Mouse (Mus musculus): ENCODE results near the gene Fbxl15. TPM values are rescaled to one million over a fixed set of nuclear protein-coding genes. Genes with fewer than 3 reads are reported as not detected.

Fbxl15 gene
- polyA plus RNA-seq, 1 experiment from 2014 or later, result 12.6 TPM

DNA sequence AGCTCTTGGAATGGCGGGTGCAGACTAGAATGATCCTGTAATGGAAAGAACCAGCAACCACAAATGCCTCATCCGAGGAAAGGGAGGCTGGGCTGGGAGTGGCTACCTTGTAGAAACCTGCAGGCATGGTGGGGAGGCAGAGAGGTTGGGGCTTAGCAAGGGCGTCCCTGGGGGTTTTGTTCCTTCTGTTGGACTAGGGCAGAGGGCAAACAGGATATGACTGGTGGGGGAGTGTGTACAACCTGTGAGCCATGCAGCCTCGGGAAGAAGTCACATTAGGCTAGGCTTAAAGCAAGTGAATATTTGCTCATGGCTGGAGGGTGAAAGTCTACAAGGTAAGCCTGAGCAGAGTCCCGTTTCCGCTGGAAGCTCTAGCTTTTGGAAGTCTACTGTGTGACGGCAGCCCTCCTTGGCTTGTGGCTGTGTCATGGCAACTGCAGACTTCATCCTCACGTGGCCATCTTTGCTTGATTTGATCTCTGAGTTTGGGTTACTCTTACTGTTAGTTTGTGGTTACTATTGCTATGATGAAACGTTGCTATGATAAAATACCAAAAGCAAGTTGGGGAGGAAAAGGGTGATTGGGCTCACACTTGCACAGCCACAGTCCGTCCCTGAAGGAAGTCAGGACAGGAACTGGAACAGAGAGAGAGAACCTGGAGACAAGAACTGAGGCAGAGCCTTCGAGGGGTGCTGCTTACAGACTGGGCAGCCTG lies 35.5 kb downstream of the Fbxl15 start:
- Histone ChIP-seq H3K4me3 (ENCODE audit: low read depth, low read length) (no peak overlapping the region), H3K27me3 (ENCODE audit: insufficient read depth, low read length) (no peaks in the 10 kb centered on the region; the same call in 1 of the 2 replicates), H3K27ac (ENCODE audit: low read depth) (no peak overlapping the region), H3K4me1 (ENCODE audit: insufficient read depth) (no peaks in the 10 kb centered on the region), H3K9ac (no peak overlapping the region), H3K36me3 (ENCODE audit: insufficient read depth) (no peaks in the 10 kb centered on the region), H3K4me2 (no peak overlapping the region), H3K9me3 (ENCODE audit: low read depth, low read length) (no peaks in the 10 kb centered on the region)
- no peak for TF ChIP-seq CTCF (IDR thresholded peaks at IDR 0.05; ENCODE audit: low read depth)
- 79% methylated on average over 11 of the region's 11 CpGs for WGBS
- no peak for DNase-seq
- ATAC-seq (ENCODE audit: insufficient read depth), result no peak

DNA sequence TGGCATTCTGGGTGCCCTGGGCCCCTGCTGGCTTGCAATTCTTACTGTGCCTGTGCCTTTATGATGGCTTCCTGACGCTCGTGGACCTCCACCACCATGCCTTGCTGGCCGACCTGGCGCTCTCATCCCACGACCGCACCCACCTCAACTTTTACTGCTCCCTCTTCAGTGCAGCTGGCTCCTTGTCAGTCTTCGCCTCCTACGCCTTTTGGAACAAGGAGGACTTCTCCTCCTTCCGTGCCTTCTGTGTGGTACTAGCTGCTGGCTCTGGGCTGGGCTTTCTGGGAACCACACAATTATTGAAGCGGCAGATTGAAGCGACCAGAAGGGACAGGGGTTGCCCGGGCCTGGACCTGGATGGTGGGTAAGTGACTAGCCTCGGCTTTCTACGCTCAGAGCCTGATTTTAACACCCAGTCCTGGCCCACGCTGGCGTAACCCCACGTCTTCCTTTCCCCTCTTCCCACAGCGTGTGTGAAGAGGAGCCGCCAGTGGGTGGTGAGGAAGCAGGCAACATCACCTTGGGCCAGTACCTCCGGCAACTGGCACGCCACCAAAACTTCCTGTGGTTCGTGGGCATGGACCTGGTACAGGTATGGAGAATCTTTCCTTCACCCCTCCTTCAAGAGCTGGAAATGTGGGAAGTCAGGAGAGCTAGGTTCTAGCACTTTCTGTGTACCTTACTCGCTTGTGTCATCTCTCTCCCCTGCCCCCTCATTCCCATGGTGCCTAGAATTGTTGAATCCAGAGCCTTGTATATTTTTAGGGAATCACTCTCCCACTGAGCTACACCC lies 40.0 kb downstream of the Fbxl15 start:
- TF ChIP-seq CTCF (IDR thresholded peaks at IDR 0.05; ENCODE audit: low read depth), result no peak
- no peaks in the 10 kb centered on the region for H3K27me3 ChIP-seq (ENCODE audit: insufficient read depth, low read length)
- WGBS, result 83% methylated on average over 23 of the region's 23 CpGs
- H3K9me3 ChIP-seq (ENCODE audit: low read depth, low read length), result no peaks in the 10 kb centered on the region
- H3K9ac ChIP-seq, result no peak overlapping the region
- ATAC-seq (ENCODE audit: insufficient read depth) (no peak), DNase-seq (no peak)
- H3K4me1 ChIP-seq (ENCODE audit: insufficient read depth), result no peaks in the 10 kb centered on the region
- H3K4me3 ChIP-seq (ENCODE audit: low read depth, low read length), result no peak overlapping the region
- no peak overlapping the region for H3K4me2 ChIP-seq
- H3K36me3 ChIP-seq (ENCODE audit: insufficient read depth), result no peaks in the 10 kb centered on the region
- H3K27ac ChIP-seq (ENCODE audit: low read depth), result no peak overlapping the region

DNA sequence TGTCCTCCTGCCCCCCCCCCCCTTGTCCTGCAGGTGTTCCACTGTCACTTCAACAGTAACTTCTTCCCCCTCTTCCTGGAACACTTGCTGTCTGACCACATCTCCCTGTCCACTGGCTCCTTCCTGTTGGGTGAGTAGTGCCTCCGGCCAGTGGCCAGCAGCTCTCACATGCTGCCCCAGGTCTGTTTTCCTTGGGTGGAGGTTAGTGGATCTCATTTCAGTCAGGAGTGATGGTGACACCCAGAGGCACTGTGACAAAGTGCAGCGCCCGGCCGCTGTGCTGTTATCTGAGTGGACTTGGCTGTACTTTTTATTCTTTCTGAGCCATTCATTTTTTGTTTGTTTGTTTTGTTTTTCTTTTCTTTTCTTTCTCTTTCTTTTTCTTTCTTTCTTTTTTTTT lies 41.2 kb downstream of the Fbxl15 start:
- ATAC-seq (ENCODE audit: insufficient read depth) (no peak), DNase-seq (peak; percentile 74)
- 24% methylated on average over 4 of the region's 4 CpGs for WGBS
- Histone ChIP-seq H3K9ac (no peak overlapping the region), H3K27ac (ENCODE audit: low read depth) (no peak overlapping the region), H3K4me1 (ENCODE audit: insufficient read depth) (no peaks in the 10 kb centered on the region), H3K4me2 (no peak overlapping the region), H3K27me3 (ENCODE audit: insufficient read depth, low read length) (no peaks in the 10 kb centered on the region), H3K36me3 (ENCODE audit: insufficient read depth) (no peaks in the 10 kb centered on the region), H3K9me3 (ENCODE audit: low read depth, low read length) (no peaks in the 10 kb centered on the region), H3K4me3 (ENCODE audit: low read depth, low read length) (no peak overlapping the region)
- TF ChIP-seq CTCF (IDR thresholded peaks at IDR 0.05; ENCODE audit: low read depth), result peak; percentile 65

DNA sequence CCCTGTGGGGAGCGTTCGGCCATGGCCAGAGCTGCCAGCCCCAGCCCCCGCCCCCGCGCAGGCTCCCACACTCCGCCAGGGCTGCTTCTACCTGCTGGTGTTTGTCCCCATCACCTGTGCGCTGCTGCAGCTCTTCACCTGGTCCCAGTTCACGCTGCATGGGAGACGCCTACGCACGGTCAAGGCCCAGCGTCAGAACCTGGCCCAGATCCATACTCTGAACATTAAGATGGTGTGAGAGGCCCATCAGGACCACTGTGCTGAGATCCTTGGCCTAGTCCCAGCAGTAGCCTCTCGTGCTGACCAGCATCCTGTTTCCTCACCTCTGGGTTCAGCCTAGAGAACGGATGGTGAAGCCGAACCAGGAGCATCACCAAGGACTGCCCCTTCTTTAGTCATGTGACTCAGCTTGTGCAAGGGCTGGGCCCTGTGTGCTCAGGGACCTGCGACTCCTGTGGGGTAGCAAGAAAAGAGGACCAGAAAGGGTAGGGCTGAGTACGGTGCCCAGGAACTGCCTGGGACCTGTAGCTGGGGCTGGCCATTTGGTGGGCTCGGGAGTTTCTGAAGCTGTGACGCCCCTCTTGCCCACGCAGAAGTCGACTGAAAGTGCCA lies 46.6 kb downstream of the Fbxl15 start:
- ATAC-seq (ENCODE audit: insufficient read depth), result no peak; the same call in 1 of the 2 replicates
- 47% methylated on average over 21 of the region's 21 CpGs for WGBS

DNA sequence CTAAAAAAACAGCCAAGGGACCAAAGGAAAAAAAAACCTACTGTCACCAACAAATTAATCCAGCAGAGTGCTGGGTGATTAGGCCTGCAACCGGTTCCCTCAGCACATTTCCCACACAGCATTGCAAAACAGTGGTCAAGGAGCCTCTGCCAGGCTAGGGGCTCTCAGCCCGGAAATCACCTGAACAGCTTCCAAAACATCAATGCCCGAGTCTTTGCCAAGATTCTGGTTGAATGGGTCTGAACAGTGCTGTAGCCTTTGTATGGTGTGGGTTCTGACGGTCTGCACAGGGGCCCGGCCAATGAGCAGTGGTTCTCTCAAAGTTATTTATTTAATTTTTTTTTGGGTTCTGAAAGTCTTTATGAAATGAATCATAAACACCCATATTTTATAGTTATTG lies 47.5 kb downstream of the Fbxl15 start:
- no peak overlapping the region for H3K4me3 ChIP-seq (ENCODE audit: low read depth, low read length)
- no peak overlapping the region for H3K4me2 ChIP-seq
- no peaks in the 10 kb centered on the region for H3K4me1 ChIP-seq (ENCODE audit: insufficient read depth)
- DNase-seq (peak; percentile 12), ATAC-seq (ENCODE audit: insufficient read depth) (no peak)
- H3K27me3 ChIP-seq (ENCODE audit: insufficient read depth, low read length), result no peaks in the 10 kb centered on the region
- no peak overlapping the region for H3K9ac ChIP-seq
- 57% methylated on average over 5 of the region's 5 CpGs for WGBS
- TF ChIP-seq CTCF (IDR thresholded peaks at IDR 0.05; ENCODE audit: low read depth), result no peak
- no peak overlapping the region for H3K27ac ChIP-seq (ENCODE audit: low read depth)
- peaks cover 42% of the 10 kb centered on the region for H3K36me3 ChIP-seq (ENCODE audit: insufficient read depth)
- H3K9me3 ChIP-seq (ENCODE audit: low read depth, low read length), result no peaks in the 10 kb centered on the region

More for the DNA sequence above, 46.6 kb downstream of the Fbxl15 start:
- Histone ChIP-seq H3K9ac (no peak overlapping the region), H3K27ac (ENCODE audit: low read depth) (0 out of 2 replicates have a peak overlapping the region, but pooled peaks have one; percentile 33), H3K4me1 (ENCODE audit: insufficient read depth) (no peaks in the 10 kb centered on the region), H3K4me2 (no peak overlapping the region), H3K36me3 (ENCODE audit: insufficient read depth) (peaks cover 33% of the 10 kb centered on the region), H3K9me3 (ENCODE audit: low read depth, low read length) (no peaks in the 10 kb centered on the region), H3K4me3 (ENCODE audit: low read depth, low read length) (no peak overlapping the region), H3K27me3 (ENCODE audit: insufficient read depth, low read length) (no peaks in the 10 kb centered on the region)
- peak; percentile 19 for DNase-seq
- no peak for TF ChIP-seq CTCF (IDR thresholded peaks at IDR 0.05; ENCODE audit: low read depth)

DNA sequence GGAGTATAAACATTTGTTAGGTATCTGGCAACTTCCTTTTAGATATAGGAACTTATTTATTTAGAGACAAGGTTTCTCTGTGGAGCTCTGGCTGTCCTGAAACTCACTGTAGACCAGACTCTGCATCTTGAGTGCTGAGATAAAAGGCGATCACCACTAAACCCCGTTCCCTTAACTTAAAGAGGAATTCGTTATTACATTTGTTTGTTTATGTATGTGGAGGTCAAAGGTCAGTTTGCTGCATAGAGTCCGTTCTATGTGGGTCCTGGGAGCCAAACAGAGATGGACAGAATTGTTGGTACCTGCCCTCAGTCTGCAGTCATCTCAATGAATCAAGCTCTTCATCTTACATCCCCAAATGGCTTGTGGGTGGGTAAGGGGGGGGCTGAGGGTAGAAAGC lies 47.9 kb downstream of the Fbxl15 start:
- H3K27ac ChIP-seq (ENCODE audit: low read depth), result no peak overlapping the region
- no peaks in the 10 kb centered on the region for H3K27me3 ChIP-seq (ENCODE audit: insufficient read depth, low read length)
- no peak overlapping the region for H3K4me3 ChIP-seq (ENCODE audit: low read depth, low read length)
- H3K36me3 ChIP-seq (ENCODE audit: insufficient read depth), result peaks cover 46% of the 10 kb centered on the region
- 20% methylated on average over 4 of the region's 4 CpGs for WGBS
- peak; percentile 43 for DNase-seq
- ATAC-seq (ENCODE audit: insufficient read depth), result no peak
- no peak overlapping the region for H3K9ac ChIP-seq
- no peak overlapping the region for H3K4me2 ChIP-seq
- no peaks in the 10 kb centered on the region for H3K4me1 ChIP-seq (ENCODE audit: insufficient read depth)
- H3K9me3 ChIP-seq (ENCODE audit: low read depth, low read length), result no peaks in the 10 kb centered on the region
- TF ChIP-seq CTCF (IDR thresholded peaks at IDR 0.05; ENCODE audit: low read depth), result no peak

MicroRNAs encoded within 50 kb of the gene (microRNA counts, 519-probe panel; counts per million panel counts)
- 2,521 counts per million, percentile 45 among the panel's probes with 10 or more counts for microRNA mmu-miR-146b

Small RNA genes within 50 kb of the gene (microRNA-seq; reads per million reads assigned to microRNA genes)
- gene Mir146b (ENCODE audit: borderline number of aligned reads), result 0.71 reads per million

Other genes with a start within 250 kb of the Fbxl15 start
- not detected in 2 replicates for gene Elovl3, start 196.3 kb upstream of the Fbxl15 start, polyA plus RNA-seq (2014; fragmentation: Nextera tagmentation; extraction: Ambion mirVana)
- gene Pitx3, start 179.9 kb upstream of the Fbxl15 start, polyA plus RNA-seq (2014; fragmentation: Nextera tagmentation; extraction: Ambion mirVana), result 0.41 and 0.82 TPM in 2 replicates
- 63.6 and 66.4 TPM in 2 replicates for gene Gbf1, start 175.7 kb upstream of the Fbxl15 start, polyA plus RNA-seq (2014; fragmentation: Nextera tagmentation; extraction: Ambion mirVana)
- 7.7 TPM in 2 replicates for gene Nfkb2, start 23.9 kb upstream of the Fbxl15 start, polyA plus RNA-seq (2014; fragmentation: Nextera tagmentation; extraction: Ambion mirVana)
- 9.9 and 10.5 TPM in 2 replicates for gene Psd, start 1.0 kb upstream of the Fbxl15 start, polyA plus RNA-seq (2014; fragmentation: Nextera tagmentation; extraction: Ambion mirVana)
- 132 and 145 TPM in 2 replicates for gene Cuedc2, start 10.5 kb downstream of the Fbxl15 start, polyA plus RNA-seq (2014; fragmentation: Nextera tagmentation; extraction: Ambion mirVana)
- gene Mfsd13a, start 12.9 kb downstream of the Fbxl15 start, polyA plus RNA-seq (2014; fragmentation: Nextera tagmentation; extraction: Ambion mirVana), result 9.9 and 11.6 TPM in 2 replicates
- 1.1 and 1.3 TPM in 2 replicates for gene 2310034G01Rik, start 22.1 kb downstream of the Fbxl15 start, polyA plus RNA-seq (2014; fragmentation: Nextera tagmentation; extraction: Ambion mirVana)
- gene Actr1a, start 67.6 kb downstream of the Fbxl15 start, polyA plus RNA-seq (2014; fragmentation: Nextera tagmentation; extraction: Ambion mirVana), result 148 and 149 TPM in 2 replicates
- 41.3 and 47.5 TPM in 2 replicates for gene Sufu, start 68.7 kb downstream of the Fbxl15 start, polyA plus RNA-seq (2014; fragmentation: Nextera tagmentation; extraction: Ambion mirVana)
- 28.3 and 31.0 TPM in 2 replicates for gene Trim8, start 173.5 kb downstream of the Fbxl15 start, polyA plus RNA-seq (2014; fragmentation: Nextera tagmentation; extraction: Ambion mirVana)
- gene Arl3, start 245.0 kb downstream of the Fbxl15 start, polyA plus RNA-seq (2014; fragmentation: Nextera tagmentation; extraction: Ambion mirVana), result 78.6 and 85.4 TPM in 2 replicates
- 22.2 and 24.9 TPM in 2 replicates for gene Sfxn2, start 245.2 kb downstream of the Fbxl15 start, polyA plus RNA-seq (2014; fragmentation: Nextera tagmentation; extraction: Ambion mirVana)

Data from lung, embryonic 14.5 days (tissue).